28 mouse cellular contexts compared by ENCODE assay signal in the genomic region with DNA sequence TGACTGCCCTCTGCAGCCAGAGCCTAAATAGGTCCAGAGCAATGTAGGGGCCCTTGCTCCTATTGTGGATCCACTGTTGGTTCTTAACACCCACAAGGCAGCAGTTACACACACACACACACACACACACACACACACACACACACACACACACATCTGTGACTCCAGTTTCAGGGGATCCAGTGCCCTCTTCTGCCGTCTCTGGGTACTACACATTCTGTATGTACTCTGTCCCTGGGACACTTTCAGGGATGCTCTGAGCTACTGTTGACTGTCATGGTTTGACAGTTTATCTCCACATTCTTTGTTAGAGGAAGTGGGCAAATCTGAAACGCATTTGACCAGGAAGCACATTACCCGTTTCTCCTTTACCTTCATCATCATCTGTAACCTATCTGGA.
DNase-seq lines count a peak whose midpoint lies in the region; ATAC-seq lines count a peak whose summit lies in the region.
"Had no signal": no experiment of that assay in that cellular context is flagged by ENCODE, and none has a peak within 500 bp of the region (broad histone marks: within the 10 kb centered on the region; RNA-seq: fewer than 3 reads in every experiment).

No protein-coding gene starts in this region.

- no peaks in the 10 kb centered on the region for H3K36me3 ChIP-seq in heart, embryonic 12.5 days
- H3K36me3 ChIP-seq: embryonic facial prominence, embryonic 10.5 days; embryonic facial prominence, embryonic 15.5 days; forebrain, embryonic 12.5 days; heart, embryonic 10.5 days; hindbrain, embryonic 15.5 days; limb, embryonic 10.5 days; limb, embryonic 15.5 days; liver, embryonic 13.5 days; midbrain, embryonic 13.5 days; neural tube, embryonic 13.5 days had no signal

- no peaks in the 10 kb centered on the region for H3K27me3 ChIP-seq in heart, embryonic 12.5 days (replicated peaks)
- H3K27me3 ChIP-seq: embryonic facial prominence, embryonic 15.5 days; forebrain, embryonic 12.5 days; hindbrain, embryonic 15.5 days; limb, embryonic 15.5 days; liver, embryonic 13.5 days; midbrain, embryonic 13.5 days; neural tube, embryonic 13.5 days had no signal

- no peak overlapping the region for H3K27ac ChIP-seq in heart, embryonic 12.5 days (ENCODE audit: poor library complexity, severe bottlenecking)
- H3K27ac ChIP-seq: embryonic facial prominence, embryonic 10.5 days; embryonic facial prominence, embryonic 15.5 days; forebrain, embryonic 12.5 days; heart, embryonic 10.5 days; hindbrain, embryonic 15.5 days; kidney, postnatal 0 days; limb, embryonic 10.5 days; limb, embryonic 15.5 days; liver, embryonic 13.5 days; macrophage; midbrain, embryonic 13.5 days; neural tube, embryonic 13.5 days had no signal

- no peak for ATAC-seq in heart, embryonic 12.5 days (ENCODE audit: insufficient number of reproducible peaks, low FRiP score)
- ATAC-seq: midbrain, embryonic 13.5 days had no signal

- H3K9me3 ChIP-seq in heart, embryonic 12.5 days (replicated peaks) = no peaks in the 10 kb centered on the region
- H3K9me3 ChIP-seq: embryonic facial prominence, embryonic 10.5 days; embryonic facial prominence, embryonic 15.5 days; forebrain, embryonic 12.5 days; heart, embryonic 10.5 days; hindbrain, embryonic 15.5 days; limb, embryonic 10.5 days; limb, embryonic 15.5 days; midbrain, embryonic 13.5 days; neural tube, embryonic 13.5 days had no signal

- no peak overlapping the region for H3K4me3 ChIP-seq in heart, embryonic 12.5 days
- H3K4me3 ChIP-seq: embryonic facial prominence, embryonic 10.5 days; embryonic facial prominence, embryonic 15.5 days; forebrain, embryonic 12.5 days; heart, embryonic 10.5 days; hindbrain, embryonic 15.5 days; limb, embryonic 10.5 days; limb, embryonic 15.5 days; liver, embryonic 13.5 days; midbrain, embryonic 13.5 days; neural tube, embryonic 13.5 days had no signal

- H3K4me2 ChIP-seq in heart, embryonic 12.5 days = no peak overlapping the region
- H3K4me2 ChIP-seq: embryonic facial prominence, embryonic 15.5 days; forebrain, embryonic 12.5 days; hindbrain, embryonic 15.5 days; limb, embryonic 15.5 days; liver, embryonic 13.5 days; midbrain, embryonic 13.5 days; neural tube, embryonic 13.5 days had no signal

- no peaks in the 10 kb centered on the region for H3K4me1 ChIP-seq in heart, embryonic 12.5 days (replicated peaks)
- H3K4me1 ChIP-seq: embryonic facial prominence, embryonic 10.5 days; embryonic facial prominence, embryonic 15.5 days; forebrain, embryonic 12.5 days; heart, embryonic 10.5 days; limb, embryonic 10.5 days; limb, embryonic 15.5 days; liver, embryonic 13.5 days; neural tube, embryonic 13.5 days had no signal

- H3K9ac ChIP-seq in heart, embryonic 12.5 days = no peak overlapping the region
- H3K9ac ChIP-seq: embryonic facial prominence, embryonic 15.5 days; forebrain, embryonic 12.5 days; hindbrain, embryonic 15.5 days; limb, embryonic 15.5 days; liver, embryonic 13.5 days; midbrain, embryonic 13.5 days; neural tube, embryonic 13.5 days had no signal

- DNase-seq in heart, adult 11 months = peak; percentile 56
- peak; percentile 1 for DNase-seq in kidney, adult 9 months
- no peak for DNase-seq in kidney, adult 11 months
- DNase-seq in 416B (ENCODE audit: low read depth) (peak; percentile 3), NIH3T3 (ENCODE audit: low read depth) (peak; percentile 3)
- no peak for DNase-seq in right cerebral cortex, postnatal 4 days
- no peak for DNase-seq in cerebellum, postnatal 36 days
- DNase-seq: adrenal gland, postnatal 25 days; cerebellum, adult 18-20 months; gastrocnemius, postnatal 10 days; heart, postnatal 36 days; liver, embryonic 13.5 days; lung, adult 18-20 months; lung, postnatal 10 days; thymus, adult 18-20 months; thymus, postnatal 25 days had no signal

- 77% methylated on average over 3 of the region's 3 CpGs for WGBS in heart, embryonic 12.5 days

Comparison
In these comparisons a context has a peak if more than half of its experiments do, and no peak if none do; other contexts are left out.
1. DNase-seq: peak in heart, adult 11 months (single experiment), kidney, adult 9 months (single experiment), 416B (single experiment) and NIH3T3 (single experiment); none in kidney, adult 11 months (single experiment), right cerebral cortex, postnatal 4 days (single experiment) and cerebellum, postnatal 36 days (0 of 2).